Mouse (Mus musculus) heart, postnatal 0 days (tissue): ENCODE data around the gene 0610009B22Rik.

Experiments
- CTCF ChIP-seq: IDR thresholded peaks from 2 replicates; pipeline ENCODE4 v1.5.1; 2016; ENCODE audit warnings: antibody characterized with exemption, control low read depth, low read depth
- EP300 ChIP-seq: IDR thresholded peaks from 2 replicates; pipeline ENCODE4 v1.6.1; 2016; ENCODE audit warnings: antibody characterized with exemption, low read depth

DNA sequence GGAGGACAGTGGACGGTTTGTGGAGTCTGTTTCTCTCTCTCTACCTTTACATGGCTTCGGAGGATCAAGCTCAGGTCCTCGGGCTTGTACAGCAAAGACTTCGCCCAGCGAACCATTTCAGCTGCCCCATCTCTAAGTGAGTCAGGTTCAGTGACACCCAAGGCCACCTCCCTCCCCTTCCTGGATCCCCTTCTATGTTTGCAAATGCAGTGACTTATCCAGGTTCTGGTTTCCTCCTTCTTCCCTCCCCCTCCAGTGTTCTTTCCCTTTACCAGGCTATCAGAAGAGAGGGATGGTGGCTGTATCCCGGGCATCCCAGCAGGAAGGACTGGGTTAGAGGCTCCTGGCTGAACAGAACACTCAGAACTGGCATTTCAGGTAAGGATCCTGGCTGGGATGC is 34.9 kb downstream of the 0610009B22Rik start:
- no peak for TF ChIP-seq EP300
- TF ChIP-seq CTCF = no peak
